Mouse (Mus musculus) urinary bladder, adult 2 months (tissue): ENCODE data around the gene Fbxl15. TPM values are rescaled to one million over a fixed set of nuclear protein-coding genes. Genes with fewer than 3 reads are reported as not detected.

Experiments used
- DNase-seq: peaks from one replicate; pipeline ENCODE4 v3.0.0; 2022; ENCODE audit warnings: low spot score
- polyA plus RNA-seq: library from polyadenylated mRNA; depleted of rRNA; stranded (reverse); fragments of >200 nt; gene quantifications from 2 replicates; pipeline ENCODE4 v1.2.3, GENCODE M21; 2012

Fbxl15 gene
- polyA plus RNA-seq, 1 experiment = 11.7 TPM

- peak; percentile 73 for DNase-seq
Measured at GRCm38 (mm10) chr19:46308706-46309435, 19.1 kb upstream of the Fbxl15 start.

DNA sequence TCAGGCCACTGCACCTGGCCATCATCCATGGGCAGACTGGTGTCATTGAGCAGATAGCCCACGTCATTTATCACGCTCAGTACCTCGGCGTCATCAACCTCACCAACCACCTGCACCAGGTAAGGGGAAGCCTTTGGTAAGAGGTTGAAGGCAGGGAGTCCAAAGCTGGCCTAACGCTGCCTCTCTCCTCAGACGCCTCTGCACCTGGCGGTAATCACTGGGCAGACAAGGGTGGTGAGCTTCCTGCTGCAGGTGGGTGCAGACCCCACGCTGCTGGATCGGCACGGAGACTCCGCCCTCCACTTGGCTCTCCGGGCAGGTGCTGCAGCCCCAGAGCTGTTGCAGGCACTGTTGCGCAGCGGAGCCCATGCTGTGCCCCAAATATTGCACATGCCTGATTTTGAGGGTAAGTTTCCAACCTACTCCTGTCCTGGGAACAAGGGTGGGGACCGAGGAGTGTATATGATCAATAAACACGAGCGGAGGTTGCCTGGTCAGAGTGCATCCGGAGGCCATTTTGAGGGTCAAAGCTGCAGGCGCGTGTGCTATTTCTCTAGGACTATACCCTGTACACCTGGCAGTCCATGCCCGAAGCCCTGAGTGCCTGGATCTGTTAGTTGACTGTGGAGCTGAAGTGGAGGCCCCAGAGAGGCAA is 18.2 kb upstream of the Fbxl15 start:
- peak; percentile 21 for DNase-seq

DNA sequence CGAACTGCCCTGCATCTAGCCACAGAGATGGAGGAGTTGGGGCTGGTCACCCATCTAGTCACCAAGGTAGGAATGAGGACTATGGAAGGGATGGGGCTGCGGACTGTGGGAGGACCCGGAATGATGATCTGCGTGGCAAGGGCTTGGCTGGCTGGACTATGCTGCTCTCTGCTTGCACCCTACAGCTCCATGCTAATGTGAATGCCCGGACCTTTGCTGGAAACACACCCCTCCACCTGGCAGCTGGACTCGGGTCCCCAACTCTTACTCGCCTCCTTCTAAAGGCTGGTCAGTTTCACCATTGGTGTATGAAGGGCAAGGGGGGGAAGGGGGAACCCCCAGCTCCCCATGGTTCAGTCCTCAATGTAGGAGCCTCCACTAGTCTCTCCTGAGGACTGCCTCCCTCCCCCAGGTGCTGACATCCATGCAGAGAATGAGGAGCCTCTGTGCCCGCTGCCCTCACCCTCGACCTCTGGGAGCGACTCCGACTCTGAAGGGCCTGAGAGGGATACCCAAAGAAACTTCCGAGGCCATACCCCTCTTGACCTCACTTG is 17.6 kb upstream of the Fbxl15 start:
- DNase-seq = no peak

DNA sequence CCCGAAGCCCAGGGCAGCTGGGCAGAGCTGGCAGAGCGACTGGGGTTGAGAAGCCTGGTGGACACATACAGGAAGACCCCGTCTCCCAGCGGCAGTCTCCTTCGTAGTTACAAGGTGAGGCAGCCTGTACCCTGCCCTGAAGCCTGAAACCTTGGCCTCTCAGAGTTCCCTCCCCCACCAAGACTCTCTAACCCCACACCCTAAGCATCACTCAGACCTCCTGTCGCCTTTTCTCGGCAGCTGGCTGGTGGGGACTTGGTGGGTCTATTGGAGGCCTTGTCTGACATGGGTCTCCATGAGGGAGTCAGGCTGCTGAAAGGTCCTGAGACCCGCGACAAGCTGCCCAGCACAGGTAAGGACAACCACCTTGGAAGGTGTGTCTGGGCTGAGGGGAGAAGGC is 16.6 kb upstream of the Fbxl15 start:
- peak; percentile 19 for DNase-seq

DNA sequence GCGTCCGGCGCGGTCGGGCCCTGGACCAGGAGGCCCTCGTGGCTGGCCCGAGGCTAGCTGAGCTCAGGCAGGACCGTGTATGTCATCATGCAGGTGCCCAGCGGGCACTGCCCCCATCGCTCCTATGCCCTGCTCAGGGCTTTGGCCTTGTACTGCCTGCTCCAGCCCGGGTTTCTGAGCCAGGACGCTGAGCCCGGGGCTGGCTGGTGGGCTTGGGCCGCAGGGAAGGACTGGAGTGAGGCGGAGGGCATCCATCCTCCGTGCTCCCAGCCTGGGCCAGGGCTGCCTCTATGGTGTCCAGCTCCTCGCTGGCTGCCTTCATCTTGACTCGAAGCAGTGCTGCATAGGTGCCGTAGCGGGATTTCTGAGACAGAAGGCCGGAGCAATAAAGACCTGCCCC is 15.4 kb upstream of the Fbxl15 start:
- peak; percentile 21 for DNase-seq

DNA sequence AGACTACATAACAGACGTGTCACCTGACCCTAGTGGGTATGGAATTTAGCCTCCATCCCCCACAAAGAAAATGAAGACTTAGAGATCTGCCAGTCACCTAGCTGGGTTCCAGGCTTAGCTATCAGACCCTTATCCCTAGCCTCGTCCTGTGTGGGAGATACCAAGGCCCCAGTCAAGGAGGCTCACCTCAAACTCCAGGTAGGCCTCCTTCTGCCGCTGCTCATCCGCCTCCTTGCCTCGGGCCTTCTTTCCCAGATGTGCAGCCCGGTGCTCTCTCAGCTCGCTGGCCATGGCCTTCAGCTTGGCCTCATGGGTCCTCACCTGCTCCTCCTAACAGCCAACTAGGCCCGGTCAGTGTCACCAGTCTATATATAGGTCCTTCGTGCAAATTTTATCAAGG is 14.9 kb upstream of the Fbxl15 start:
- peak; percentile 15 for DNase-seq

DNA sequence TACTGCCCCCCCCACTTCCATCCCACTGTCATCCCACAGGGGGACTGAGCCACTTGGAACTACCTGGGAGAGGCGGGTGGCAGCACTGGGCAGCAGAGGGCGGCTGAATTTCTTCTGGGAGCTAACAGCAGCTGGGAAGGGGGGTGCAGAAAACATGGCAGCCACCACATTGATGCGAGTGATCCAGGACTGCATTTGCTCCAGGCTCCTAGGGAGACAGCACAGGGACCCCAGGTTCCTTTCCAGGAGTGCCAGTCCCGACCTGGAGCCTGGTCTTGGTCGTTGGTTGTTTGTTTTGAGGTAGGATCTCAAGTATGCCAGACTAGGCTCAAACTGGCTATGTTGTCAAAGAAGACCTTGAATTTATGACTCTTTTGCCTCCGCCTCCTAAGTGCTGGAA is 14.4 kb upstream of the Fbxl15 start:
- peak; percentile 19 for DNase-seq

DNA sequence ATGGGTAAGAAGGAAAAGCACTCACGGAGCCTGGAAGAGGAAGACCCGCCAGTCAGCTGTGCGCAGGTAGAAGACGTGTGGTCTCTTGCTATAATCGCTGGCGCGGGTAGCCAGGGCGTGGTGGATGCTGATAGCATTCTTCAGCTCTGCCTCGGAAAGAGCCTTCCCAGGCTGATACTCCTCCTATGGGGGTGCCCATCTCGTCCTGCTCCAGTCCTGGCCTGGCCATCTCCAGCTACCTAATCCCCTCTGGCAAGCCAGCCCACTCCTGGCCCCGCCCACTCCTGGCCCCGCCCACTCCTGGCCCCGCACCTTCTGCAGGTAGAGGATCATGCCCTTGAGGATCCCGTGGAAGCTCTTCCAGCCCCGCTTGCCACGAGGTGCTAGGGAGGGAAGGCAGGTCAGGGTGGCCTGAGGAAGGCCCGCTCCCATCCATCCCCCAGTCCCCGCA is 13.8 kb upstream of the Fbxl15 start:
- no peak for DNase-seq

- peak; percentile 24 for DNase-seq
Measured at GRCm38 (mm10) chr19:46314872-46315742, 12.9 kb upstream of the Fbxl15 start.

- DNase-seq = no peak
Measured at GRCm38 (mm10) chr19:46315752-46316610, 12.0 kb upstream of the Fbxl15 start.

GRCm38 (mm10) chr19:46316846-46317545 is 11.0 kb upstream of the Fbxl15 start:
- DNase-seq = peak; percentile 32

DNA sequence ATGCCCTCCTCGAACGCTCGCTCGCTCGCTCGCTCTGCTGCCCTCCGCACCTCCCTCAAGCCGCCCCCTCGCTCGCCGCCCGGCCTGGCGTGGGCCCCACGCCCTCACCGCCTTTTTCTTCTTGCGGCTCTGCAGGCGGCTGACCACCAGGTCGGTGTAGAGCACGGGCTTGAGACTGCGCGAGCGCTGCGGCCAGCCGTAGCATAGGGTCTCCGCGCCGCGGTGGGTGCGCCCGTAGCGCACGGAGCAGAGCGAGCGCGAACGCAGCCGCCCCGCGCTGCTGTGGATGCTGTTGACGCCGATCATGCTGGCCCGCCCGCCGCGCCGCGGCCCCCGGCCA is 10.5 kb upstream of the Fbxl15 start:
- no peak for DNase-seq

DNA sequence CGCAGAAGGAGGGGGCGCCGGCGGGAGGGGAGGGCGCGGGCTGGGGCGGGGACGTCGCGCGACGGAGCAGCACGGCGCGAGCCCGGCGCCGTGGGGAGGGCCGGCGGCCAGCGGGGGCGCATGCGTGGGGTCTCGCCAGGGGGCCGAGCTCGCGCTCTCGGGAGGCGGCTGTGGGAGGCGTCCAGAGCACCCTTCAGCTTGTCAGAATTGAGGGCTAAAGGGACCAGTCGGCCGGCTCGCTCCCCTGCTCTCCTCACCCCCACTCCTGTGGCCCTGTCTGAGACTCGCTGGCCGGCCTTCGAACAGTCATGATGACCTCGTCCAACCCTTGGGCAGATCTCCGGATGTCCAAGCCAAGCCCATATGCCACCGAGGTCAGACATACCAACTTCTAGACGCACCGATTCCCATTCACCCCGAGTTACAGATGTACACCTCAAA is 9.9 kb upstream of the Fbxl15 start:
- peak; percentile 36 for DNase-seq

GRCm38 (mm10) chr19:46318586-46319378 is 9.2 kb upstream of the Fbxl15 start:
- peak; percentile 49 for DNase-seq

DNA sequence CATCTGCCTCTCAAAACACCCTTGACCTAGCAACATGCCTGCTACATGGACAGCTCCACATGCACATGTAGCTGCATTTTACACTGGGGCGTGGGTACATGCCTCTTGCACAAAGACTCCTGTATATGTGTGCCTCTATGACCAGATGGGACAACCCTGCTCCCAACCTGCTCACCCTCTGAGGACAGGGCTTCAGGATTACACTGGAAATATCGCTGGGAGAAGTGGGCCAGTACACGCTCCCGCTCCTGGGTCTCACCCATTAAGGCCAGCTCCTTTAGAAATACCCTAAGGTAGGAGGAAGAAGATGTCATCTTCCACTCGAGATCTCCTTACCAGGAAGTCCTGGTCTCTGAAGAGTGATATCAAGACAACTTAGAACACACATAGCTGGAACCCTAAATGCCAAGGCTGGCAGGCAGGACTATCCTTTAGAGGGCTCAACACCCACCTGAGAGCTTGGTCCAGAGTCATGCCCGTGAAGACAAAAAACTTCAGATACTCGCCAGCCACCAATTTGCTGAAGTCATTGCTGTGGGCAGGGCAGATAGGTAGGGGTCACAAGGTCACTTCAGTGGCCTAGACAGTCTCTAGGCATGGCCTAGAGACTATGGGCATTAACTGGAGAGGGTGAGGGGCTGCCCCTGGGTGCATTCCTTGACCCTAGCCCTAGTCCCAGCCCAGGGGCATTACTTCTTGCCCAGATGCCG is 7.8 kb upstream of the Fbxl15 start:
- DNase-seq = peak; percentile 16

DNA sequence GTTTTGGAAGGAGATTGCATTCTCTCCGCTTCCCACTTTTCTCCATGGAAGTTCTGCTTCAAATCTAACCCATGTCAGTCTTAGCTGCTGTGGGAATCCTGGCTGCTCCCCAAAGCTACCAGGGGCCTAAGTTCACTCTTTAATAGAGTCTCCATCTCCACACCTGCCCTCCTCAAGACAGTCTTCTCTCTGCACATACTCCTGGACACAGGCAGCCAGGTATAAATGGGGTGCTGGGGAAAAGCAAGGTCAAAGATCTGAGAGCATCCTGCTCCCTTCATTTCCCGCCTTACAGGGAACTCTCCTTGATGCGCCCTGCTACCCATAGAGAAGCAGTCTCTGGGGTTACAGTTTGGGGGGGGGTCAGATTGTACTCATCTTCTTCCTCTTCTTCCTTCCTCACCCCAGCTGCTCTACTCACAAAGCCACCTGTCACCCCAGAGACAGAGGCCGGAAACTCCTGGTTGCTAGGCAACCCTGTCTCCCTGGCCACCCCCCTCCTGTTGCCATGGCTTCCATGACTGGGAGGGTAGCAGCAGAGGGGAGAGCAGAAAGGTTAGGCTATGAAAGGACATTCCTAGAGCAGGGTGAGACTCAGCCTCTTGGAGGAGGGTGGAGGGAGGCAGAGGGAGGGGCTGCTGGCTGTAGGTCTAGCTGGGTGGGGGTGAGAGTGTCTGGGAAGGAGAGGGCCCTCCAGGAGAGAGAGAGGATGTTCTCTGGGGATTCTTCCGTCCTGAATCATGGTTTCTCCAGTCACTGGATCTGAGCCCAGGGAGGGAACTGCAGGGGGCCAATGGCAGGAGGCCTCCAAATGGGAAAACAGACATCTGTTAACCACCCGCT is 6.7 kb upstream of the Fbxl15 start:
- peak; percentile 17 for DNase-seq

- DNase-seq = no peak
Measured at GRCm38 (mm10) chr19:46322144-46322995, 5.6 kb upstream of the Fbxl15 start.
